Mouse (Mus musculus) gastrocnemius, postnatal 14 days (tissue): ENCODE measurements around the gene Ripply2. TPM values are rescaled to one million over a fixed set of nuclear protein-coding genes. Genes with fewer than 3 reads are reported as not detected.
"Not testable (repeated sequence)": the region's sequence is repeated elsewhere in the genome, so short reads cannot be mapped to it uniquely, and the experiment has no call there.

Experiments
- DNase-seq: peaks from one replicate; pipeline ENCODE4 v3.0.0; 2021; ENCODE audit warnings: mixed read lengths
- intact Hi-C: fragments of 180-260 bp; cut with DNase I; formaldehyde crosslinking; loops from one replicate; pipeline ENCODE4 v1.15.1; 2025; ENCODE audit warnings: low total_unique reads
- long read RNA-seq, 2 experiments: library from polyadenylated mRNA; stranded (forward); transcript quantifications; one replicate each; pipeline ENCODE4 v2.0.0; 2021
- total RNA-seq, 2 experiments: library from RNA; stranded (reverse); gene quantifications; 2 replicates each; pipeline ENCODE4 v1.2.3; 2021

The Ripply2 gene
- not detected for total RNA-seq
- long read RNA-seq, experiment 1: 0 reads
- long read RNA-seq, experiment 2: 0 reads

DNA sequence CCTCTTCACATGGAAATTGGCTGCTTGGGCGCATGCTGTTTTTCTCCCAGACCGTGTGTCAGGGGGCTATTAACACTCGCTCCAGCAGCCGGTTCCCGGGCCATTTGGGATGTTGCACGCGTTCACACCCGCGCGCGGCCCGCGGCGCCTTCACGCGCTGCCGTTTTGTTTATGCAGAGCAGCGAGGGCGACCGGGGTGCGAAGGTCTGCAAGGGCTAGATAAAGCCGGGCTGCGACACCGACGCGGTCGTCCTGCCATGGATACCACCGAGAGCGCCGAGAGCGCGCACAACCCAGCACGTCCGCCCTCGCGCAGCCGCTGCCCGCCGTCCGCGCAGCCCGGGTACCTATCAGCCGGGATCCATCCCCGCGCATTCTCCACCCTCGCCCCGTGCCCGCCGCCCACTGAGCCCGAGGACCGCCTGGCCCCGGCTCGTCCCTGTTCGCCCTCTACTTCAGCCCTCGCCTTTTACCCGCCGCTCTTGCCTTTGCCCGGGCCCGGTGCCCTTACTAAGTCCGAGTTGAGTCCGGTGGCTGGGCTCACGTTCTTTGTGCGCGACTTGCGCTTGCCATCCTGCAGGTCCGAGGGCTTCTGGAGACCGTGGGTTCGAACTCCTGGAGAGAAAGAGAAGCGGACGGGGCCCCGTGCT, at the start of gene Ripply2:
Ripply2 (plus strand) TSS at position 250 of the 650 bp plus-strand sequence.
- no peak for DNase-seq
- intact Hi-C loops: no loop called here

DNA sequence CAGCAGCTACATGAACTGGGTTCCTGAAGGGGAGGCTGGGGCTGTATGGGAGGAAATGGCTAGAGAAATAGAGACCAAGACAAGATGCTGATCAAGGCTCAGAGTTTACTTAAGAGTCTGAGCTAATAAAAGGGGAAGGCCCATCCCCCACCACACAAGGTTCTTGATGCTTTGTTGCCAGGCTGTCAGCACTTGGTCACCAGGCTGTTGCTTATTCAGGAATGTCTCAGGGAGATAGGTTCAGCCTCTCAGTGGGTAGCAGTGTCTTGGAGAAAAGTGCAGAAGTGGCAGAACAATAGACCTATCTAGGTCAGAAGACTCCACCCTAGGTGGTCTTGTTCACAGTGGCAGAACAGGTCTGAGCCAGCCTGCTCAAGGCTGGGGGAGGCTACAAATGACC, 42.9 kb upstream of the Ripply2 start:
- DNase-seq, intact Hi-C loops: not testable (repeated sequence)

DNA sequence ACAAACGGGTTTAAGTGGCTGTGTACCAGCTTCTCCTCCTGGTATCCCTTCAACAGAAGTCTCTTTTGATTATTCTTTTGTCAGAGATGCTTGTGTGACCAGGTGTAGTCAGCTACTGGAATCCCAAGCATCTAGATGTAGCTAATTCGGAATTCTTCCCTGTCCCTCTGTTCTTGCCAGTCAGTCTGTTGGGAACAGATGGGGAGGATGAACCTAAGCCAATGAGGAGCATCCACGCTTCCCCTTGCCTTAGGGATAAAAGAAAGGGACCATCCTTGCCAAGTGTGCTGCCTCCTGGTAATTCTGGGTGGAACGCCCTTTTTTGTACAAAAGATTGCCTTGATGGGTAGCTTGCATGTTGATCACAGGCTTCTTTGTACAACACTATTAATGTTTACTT, 41.8 kb upstream of the Ripply2 start:
- no peak for DNase-seq
- intact Hi-C loops: no loop called here

DNA sequence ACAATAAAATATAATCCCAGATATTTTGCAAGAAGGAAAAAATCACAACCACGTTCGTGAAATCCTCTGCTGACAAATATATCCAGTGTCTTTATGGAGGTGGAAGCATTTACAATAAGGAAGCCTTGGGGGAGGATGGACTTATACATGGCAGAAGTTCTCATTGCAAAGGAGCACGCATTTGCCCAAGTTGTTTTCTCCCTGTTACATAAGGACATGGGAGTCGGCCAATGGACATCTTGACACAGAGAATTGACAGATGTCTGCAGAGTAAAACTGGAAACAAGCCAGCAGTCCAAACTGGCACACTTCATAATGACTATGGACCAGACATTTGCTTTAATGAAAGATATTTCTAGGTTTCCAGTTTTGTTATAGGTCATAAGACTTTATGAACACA, 38.4 kb upstream of the Ripply2 start:
- no peak for DNase-seq
- intact Hi-C loops: no loop called here

DNA sequence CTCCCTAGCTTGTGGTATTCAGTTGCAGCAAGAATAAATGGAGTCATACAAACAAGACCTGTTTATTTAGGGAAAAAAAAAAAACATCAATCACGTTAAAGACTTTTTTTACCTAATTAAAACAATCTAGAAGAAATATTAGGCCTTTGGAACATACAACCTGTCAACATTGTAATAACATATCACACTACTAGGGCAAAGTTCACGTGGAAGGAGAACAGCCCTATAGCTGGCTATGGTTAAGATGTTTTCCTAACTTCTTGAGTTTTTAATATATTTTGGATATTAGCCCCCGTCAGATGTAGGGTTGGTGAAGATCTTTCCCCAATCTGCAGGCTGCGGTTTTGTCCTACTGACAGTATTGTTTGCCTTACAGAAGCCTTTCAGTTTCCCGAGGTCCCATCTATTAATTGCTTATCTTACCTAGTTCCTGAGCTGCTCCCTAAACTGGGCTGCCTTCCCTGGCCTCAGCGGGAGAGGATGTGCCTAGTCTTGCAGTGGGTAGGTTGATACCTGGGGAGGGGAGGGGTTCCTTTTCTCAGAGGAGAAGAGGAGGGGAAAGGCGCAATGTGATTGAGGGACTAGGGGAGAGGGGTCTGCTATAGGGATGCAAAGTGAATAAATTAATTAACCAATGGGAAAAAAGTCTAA, 37.0 kb upstream of the Ripply2 start:
- intact Hi-C loops: no loop called here
- no peak for DNase-seq

DNA sequence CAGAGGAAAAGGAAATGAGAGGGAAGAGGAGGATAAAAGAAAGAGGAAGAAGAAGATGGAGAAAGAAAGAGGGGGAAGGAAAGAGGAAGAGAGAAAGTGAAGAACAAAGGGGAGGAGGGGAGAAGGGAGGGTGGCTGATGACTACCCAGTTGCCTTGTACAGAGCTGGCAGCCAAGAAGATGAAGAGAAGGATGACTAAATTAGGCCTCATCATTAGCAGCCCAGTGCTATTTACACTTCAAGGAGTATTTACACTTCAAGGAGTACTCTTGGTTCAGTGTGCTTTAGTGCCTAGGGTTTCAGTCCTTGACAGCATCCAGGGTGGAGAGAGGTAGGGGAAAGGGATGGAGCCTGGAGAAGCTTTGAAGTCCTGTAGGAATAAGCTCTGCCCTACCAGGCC, 35.3 kb upstream of the Ripply2 start:
- DNase-seq: no peak
- intact Hi-C loops: no loop called here

DNA sequence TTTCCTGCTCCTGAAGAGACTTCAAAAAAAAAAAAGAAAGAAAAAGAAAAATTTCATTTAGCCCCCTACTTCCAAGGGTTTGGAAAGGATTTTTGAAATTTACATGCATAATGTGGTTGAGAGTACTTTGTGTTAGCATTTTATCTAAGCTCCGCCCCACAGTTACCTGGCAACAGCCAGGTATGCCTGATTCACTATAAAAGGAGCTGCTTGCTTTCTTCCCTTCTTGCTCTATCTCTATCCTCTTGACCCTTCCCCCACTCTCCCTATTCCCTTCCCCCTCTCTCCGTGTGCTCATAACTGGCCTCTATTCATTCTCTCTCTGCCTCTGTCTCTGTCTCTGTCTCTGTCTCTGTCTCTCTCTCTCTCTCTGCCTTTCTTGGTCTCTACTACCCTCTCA, 34.4 kb upstream of the Ripply2 start:
- DNase-seq: no peak
- intact Hi-C loops: no loop called here

DNA sequence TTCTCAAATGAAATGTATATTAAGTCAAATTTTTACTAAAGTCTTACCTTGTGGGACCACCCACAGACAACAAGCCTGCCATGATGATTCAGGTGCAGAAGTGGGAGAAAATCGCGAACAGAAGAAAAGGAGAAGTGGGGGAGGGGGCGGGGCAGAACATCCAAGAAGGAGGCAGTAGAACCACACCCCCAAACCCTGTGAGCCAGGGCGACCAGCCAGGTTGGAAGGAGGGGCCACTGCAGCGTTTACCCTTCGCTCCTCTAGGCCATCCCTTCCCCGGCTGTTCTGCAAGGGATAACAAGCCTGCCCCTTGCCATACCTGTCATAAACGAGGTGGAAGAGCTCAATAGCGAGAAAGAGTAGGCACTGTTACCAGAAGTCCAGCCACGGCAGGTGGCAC, 33.8 kb upstream of the Ripply2 start:
- intact Hi-C loops: no loop called here
- no peak for DNase-seq

DNA sequence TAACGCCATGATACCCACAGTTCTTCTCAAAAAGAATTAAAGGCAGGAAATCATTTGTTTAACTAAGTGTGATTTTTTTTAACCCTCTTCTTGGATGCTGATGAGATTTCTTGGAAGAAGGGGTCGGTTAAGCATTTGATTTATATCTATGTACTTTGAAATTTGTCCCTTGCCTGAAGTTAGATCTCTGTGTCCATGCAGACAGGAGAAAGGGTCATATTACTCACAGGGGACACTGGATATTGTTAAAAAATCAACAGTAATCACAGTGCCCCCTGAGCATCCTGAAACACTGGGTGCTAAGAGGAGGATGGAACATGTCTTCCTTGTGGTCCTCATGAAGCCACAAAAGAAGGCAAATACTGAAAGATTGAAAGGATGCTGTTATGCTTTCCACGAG, 30.8 kb upstream of the Ripply2 start:
- DNase-seq: no peak
- intact Hi-C loops: no loop called here

DNA sequence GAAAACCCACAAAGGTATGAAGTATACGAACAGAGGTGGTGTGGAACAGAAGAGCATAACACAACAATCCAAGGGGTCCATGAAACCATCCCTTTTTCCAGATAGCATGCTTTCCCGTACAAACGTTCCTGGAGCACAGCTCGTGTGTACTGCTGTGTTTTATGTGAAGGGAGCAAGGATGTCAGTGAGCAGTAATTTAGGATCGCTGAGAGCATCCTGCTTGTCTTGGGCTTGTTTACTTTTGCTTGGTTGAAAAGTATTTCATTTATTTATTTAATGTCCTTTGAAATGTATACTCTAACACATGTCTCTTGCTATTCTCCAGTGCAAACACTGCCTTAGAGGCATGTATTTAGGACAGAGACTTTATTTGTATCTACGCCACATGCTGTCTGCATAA, 30.2 kb upstream of the Ripply2 start:
- intact Hi-C loops: no loop called here
- DNase-seq: no peak

DNA sequence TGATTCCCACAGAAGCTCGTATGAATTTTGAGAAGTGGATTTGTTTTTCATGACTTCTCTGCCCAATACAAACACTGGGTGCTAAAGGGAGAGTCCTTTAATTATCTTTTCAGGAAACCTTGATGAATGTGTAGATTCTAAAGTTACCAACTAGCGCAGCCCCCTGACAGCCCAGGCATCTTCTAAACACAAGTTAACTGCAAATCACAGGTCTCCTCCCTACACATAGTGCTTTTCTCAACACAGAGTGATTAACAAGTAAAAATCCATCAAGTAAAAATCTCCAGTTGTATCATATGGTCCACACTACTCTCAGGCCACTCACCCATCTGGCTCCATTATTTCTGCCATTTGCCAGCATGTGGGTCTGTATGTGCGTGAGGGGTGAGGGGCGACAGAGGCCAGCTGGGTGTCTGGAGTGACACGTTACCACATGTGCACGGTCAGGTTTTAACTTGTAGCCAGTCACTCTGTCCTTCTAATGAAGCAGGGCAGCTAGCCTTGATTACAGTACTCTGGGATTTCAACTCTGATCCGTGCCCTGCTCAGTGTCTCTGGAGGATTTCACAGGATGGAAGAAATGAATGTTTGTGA, 28.5 kb upstream of the Ripply2 start:
- DNase-seq: no peak
- intact Hi-C loops: no loop called here

DNA sequence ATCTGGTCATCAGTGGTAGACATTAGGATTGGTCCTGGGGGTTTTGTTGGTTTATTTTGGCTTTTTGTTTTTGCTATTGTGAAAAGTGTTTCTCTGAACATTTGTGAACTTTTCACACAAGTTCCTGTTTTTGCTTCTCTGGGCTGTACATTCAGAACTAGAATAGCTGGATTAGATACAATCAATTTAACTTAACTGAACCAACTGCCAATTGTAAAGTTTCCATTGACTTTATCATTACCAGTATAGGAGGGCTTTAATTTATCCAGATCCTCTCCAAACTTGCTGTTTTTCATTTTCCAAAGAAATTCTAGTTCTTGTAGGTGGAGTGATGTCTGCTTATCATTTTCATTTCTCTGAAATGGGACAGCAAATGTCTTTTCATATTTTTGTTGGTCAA, 25.5 kb upstream of the Ripply2 start:
- no peak for DNase-seq
- intact Hi-C loops: no loop called here

DNA sequence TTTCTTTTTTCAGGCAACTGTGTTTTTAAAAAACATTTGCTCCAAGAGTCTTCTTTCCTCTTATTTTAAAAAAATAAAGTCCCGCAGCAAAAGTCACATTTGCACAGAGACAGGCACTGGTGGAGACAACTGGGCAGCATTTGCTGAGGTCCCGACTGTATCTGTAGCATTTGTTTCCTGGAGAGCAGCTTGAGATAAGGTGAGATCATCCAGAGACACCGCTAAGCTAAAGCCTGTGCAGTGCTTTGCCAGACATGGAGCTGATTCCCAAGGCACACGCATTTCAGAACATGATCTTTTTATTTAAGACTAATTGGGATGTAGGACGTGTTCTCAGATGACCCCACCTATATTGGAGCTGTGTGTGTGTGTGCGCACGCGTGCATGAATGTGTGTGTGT, 23.6 kb upstream of the Ripply2 start:
- no peak for DNase-seq
- intact Hi-C loops: no loop called here

DNA sequence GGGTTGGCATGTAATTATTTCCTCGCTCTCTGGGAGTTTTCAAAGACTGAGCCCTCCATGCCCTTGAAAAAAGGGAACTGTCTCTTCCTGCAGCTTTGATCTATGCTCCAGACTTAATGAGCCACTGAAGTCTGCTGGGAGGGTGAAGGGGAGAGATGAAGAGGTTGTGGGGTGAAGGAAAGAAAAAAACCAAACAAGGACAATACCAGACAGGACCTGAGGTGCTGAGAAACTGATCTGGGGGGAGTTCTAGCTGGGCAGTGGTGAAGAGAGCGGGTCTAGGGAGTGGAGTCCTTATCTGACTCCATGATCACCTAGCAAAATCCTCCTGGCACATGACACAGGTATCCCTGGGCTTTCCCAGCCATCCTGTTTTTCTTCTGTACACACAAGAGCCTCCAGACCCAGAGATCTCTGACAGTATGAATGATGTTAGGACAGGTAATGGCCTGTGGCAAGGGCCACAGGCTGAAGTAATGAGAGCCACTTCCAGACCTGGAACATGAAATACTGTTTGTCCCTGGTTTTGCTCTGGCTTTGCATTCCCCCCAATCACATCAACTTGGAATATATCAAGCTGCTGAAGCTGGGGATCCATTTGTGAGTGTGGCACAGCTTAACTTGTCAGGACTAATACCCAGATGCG, 18.2 kb upstream of the Ripply2 start:
- intact Hi-C loops: no loop called here
- DNase-seq: no peak

DNA sequence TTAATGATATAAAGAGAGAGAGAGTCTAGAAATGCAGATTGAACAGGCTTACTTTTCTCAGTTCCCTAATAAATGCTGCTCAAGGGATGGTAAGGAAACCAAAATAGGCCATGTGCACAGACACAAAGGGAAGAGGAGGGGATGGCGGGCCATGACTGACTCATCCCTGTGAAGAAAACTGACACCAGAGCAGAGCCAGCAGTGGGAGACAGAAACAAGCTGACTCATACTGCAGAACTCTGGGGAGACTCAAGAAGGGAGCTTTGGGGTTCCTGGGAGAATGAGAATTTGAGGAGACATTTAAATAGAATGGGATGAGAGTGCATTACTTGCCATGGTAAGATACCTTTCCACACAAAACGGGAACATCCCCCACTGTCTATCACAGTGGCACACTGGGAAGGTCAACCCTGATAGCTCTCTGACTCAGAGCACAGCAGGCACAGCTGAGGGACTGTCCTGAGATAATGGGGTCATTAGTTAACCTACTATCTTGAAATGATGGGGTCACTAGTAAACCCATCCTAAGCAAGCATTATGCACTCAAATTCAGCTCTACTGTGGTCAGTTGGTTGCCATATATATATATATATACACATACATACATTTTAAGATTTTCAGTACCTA, 15.3 kb upstream of the Ripply2 start:
- intact Hi-C loops: no loop called here

DNA sequence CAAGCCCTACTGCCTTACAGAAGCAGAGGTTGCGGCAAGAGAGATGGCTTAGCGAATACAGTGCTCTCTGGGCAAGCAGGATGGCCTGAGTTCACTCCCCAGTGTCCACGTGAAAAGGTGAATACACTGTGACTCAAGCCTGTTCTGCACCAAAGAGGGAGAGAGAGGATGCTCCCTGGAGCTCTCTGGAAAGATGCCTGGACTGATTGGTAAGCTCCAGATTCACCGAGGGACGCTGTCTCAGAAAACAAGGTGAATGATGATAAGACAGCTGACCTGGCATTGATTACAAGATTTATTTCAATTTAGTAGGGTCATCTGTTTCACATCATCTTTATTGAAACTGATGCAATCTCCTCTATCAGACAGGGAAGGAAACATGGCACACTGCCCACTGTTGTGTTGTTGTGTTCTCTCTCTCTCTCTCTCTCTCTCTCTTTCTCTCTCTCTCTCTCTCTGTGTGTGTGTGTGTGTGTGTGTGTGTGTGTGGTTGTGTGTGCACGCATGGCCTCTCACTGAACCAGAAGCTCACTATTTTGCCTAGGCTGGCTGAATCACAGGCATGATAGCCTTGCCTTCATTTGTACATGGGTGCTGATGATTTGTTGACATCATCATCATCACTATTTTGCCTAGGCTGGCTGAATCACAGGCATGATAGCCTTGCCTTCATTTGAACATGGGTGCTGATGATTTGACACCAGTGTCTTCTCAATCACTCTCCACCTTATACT, 10.5 kb upstream of the Ripply2 start:
- no peak for DNase-seq
- intact Hi-C loops: no loop called here

More for the DNA sequence above, 15.3 kb upstream of the Ripply2 start:
- no peak for DNase-seq

DNA sequence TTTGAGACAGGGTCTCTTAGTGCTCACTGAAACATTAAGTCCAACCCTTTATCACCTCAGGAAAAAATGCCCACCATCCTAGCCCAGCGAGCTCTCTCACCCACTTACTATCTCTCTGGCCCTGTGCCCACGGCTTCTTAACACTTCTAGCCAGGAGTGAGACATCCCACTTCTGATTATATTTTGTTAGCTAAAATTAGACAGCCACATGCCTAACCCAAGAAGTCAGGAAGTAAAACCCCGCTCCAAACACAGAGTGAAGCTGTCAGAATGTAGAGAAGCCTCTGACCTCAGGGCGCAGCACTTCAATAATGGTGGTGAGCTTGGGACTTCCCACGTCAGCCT, 9.9 kb upstream of the Ripply2 start:
- no peak for DNase-seq
- intact Hi-C loops: no loop called here

DNA sequence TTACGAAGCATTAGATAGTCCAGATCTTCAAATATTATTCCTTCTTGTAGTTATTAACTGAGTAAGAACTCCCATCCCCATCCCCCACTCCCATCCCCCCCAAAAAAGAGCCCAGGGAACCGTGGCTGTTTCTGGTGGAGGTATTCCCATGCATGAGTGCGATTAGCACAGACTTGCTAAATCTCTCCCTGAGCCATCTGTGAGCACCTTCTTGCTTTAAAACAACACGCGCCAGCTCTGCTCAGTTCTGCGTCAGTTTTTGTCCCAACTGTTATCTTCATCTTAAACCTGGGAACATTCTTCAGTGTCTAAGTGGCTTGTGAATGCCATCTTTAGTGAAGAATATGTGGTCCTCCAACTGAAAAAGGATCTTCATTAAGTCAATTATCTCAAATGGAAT, 6.8 kb upstream of the Ripply2 start:
- intact Hi-C loops: no loop called here
- DNase-seq: no peak

DNA sequence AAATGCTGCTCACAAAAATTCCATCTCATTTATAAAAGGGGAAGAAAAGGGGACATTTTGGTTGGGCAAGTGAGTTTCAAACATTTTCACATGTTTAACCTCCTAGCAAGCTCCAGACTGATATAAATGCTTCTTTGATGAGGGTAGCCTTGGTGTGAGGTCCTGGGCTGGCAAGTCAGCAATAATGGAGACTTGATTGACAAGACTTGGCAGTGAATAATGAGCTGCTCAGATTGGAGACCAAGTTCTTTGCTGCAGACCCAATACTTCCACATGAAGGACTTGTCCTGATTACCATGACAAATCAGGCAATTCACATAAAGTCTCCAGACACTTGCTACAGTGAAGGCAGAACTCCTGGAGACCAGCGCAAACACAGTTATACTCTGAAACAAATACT, 6.4 kb upstream of the Ripply2 start:
- intact Hi-C loops: no loop called here
- DNase-seq: no peak

DNA sequence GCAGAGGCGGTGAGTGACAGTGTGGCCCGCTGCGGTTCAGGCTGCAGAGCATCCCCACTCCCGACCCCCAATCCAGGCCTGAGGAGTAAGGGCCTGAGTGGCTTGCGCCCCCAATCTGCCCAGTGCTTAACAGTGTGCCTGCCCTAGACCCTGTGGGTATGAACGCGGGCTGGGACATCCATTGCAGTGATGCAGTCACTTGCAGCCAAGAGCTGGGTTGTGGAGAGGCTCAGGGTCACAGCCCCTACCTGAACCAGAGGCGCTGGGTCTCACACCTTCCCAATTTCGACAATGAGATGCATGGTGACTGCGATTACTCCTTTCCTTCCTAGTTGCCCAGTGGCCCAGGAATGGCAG, 579 bp downstream of the Ripply2 start:
- DNase-seq: no peak
- intact Hi-C loops: no loop called here
